Mouse (Mus musculus) kidney, postnatal 0 days (tissue): ENCODE results near the gene Proca1. TPM values are rescaled to one million over a fixed set of nuclear protein-coding genes. Genes with fewer than 3 reads are reported as not detected.

Experiments
- ATAC-seq: fragments of 200-750 bp; cut with Nextera tagmentation; replicated peaks from 2 replicates; pipeline ENCODE4 v1.8.0; 2017; ENCODE audit warnings: low read depth, moderate number of reproducible peaks, moderate TSS enrichment, moderate library complexity; ENCODE audit not compliant: low FRiP score
- DNase-seq: peaks from one replicate; pipeline ENCODE4 v3.0.0-alpha.2; 2016; ENCODE audit warnings: low spot score
- H3K27ac ChIP-seq: fragments of 300-500 bp; sonication (generic); 2 replicates; pipeline ENCODE4 v1.5.1; 2014; ENCODE audit warnings: mild to moderate bottlenecking
- H3K27me3 ChIP-seq: fragments of 300-500 bp; sonication (generic); 2 replicates; pipeline ENCODE4 v1.6.1; 2014; ENCODE audit warnings: low read length, mixed read lengths; ENCODE audit not compliant: insufficient read depth
- H3K36me3 ChIP-seq: fragments of 300-500 bp; sonication (generic); 2 replicates; pipeline ENCODE4 v1.6.1; 2014; ENCODE audit warnings: low read length, mixed read lengths; ENCODE audit not compliant: insufficient read depth
- H3K4me1 ChIP-seq: fragments of 300-500 bp; sonication (generic); replicated peaks from 2 replicates; pipeline ENCODE4 v1.6.1; 2014; ENCODE audit warnings: antibody characterized with exemption, low read length, mixed read lengths; ENCODE audit not compliant: insufficient read depth
- H3K4me2 ChIP-seq: fragments of 300-500 bp; sonication (generic); 2 replicates; pipeline ENCODE4 v1.6.1; 2014; ENCODE audit warnings: mild to moderate bottlenecking, low read length, moderate library complexity, mixed read lengths
- H3K4me3 ChIP-seq: fragments of 300-500 bp; sonication (generic); replicated peaks from 2 replicates; pipeline ENCODE4 v1.5.1; 2014; ENCODE audit warnings: low read depth, low read length
- H3K9ac ChIP-seq: fragments of 300-500 bp; sonication (generic); 2 replicates; pipeline ENCODE4 v1.6.1; 2014; ENCODE audit warnings: low read depth, low read length
- H3K9me3 ChIP-seq: fragments of 300-500 bp; sonication (generic); replicated peaks from 2 replicates; pipeline ENCODE4 v1.6.1; 2016; ENCODE audit warnings: low read length, inconsistent platforms, mixed read lengths
- CTCF ChIP-seq: IDR thresholded peaks from 2 replicates; pipeline ENCODE4 v1.5.1; 2016; ENCODE audit warnings: antibody characterized with exemption, low read depth, mild to moderate bottlenecking, moderate library complexity
- WGBS: fragments of 180-500 bp; shearing (Covaris S2); extraction: QIAGEN DNeasy Blood & Tissue Kit; methylation state at CpG from one replicate; pipeline ENCODE4 v1.1.7; 2014; 5-methylcytosine and 5-hydroxymethylcytosine counted together
- polyA plus RNA-seq: library from polyadenylated mRNA; unstranded; fragments of >200 nt; fragmentation: Nextera tagmentation; extraction: Ambion mirVana; gene quantifications from 2 replicates; pipeline ENCODE4 v1.2.1, GENCODE M21; 2015

The Proca1 gene
- polyA plus RNA-seq, 1 experiment from 2014 or later: 3.1 TPM

DNA sequence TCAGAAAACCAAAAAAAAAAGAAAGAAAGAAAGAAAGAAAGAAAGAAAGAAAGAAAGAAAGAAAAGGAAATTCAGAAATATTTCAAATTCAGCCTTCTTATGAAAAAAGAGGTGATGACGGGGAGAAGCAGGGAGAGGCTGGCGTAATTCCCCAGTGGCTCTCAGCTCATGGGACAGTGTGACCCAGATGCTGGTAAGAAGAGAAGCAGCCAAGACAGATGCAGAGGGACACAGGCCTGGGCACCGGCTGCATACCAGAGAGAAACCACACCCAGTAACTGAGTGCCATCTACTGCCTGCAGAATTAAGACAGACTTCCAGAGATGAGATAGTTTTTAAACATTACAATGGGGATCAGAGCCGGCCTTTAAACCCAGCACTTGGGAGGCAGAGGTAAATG is 30.4 kb downstream of the Proca1 start:
- no peak overlapping the region for H3K4me3 ChIP-seq
- no peak for TF ChIP-seq CTCF
- no peak overlapping the region for H3K27ac ChIP-seq
- no peak overlapping the region for H3K4me2 ChIP-seq
- no peaks in the 10 kb centered on the region for H3K4me1 ChIP-seq
- no peak for ATAC-seq
- H3K36me3 ChIP-seq: peaks cover 91% of the 10 kb centered on the region
- DNase-seq: no peak
- H3K9ac ChIP-seq: no peak overlapping the region
- H3K9me3 ChIP-seq: no peaks in the 10 kb centered on the region
- H3K27me3 ChIP-seq: no peaks in the 10 kb centered on the region
- WGBS: 90% methylated on average over 4 of the region's 4 CpGs

DNA sequence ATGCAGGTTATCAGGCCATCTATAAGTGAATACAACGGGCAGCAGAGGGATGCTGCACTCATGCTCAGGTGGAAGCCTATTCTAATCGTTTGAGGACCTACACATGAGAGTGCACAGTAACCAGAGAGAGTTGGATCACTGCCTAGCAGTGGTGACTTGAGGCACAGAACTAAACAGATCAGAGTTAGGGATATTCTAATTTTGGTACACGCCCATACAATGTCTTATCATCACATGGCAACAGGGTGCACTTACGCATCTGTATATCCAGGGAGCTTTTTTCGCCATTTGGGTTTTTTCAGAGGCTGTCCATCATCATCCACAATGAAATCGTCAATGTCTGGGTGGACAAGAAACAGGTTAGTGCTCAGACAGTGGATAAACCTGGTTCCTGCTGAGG is 38.3 kb downstream of the Proca1 start:
- Histone ChIP-seq H3K4me3 (no peak overlapping the region), H3K9me3 (no peaks in the 10 kb centered on the region), H3K4me2 (no peak overlapping the region), H3K4me1 (no peaks in the 10 kb centered on the region), H3K9ac (no peak overlapping the region), H3K36me3 (peaks cover 76% of the 10 kb centered on the region), H3K27ac (no peak overlapping the region), H3K27me3 (no peaks in the 10 kb centered on the region)
- TF ChIP-seq CTCF: no peak
- 96% methylated on average over 6 of the region's 6 CpGs for WGBS
- no peak for DNase-seq
- no peak for ATAC-seq

DNA sequence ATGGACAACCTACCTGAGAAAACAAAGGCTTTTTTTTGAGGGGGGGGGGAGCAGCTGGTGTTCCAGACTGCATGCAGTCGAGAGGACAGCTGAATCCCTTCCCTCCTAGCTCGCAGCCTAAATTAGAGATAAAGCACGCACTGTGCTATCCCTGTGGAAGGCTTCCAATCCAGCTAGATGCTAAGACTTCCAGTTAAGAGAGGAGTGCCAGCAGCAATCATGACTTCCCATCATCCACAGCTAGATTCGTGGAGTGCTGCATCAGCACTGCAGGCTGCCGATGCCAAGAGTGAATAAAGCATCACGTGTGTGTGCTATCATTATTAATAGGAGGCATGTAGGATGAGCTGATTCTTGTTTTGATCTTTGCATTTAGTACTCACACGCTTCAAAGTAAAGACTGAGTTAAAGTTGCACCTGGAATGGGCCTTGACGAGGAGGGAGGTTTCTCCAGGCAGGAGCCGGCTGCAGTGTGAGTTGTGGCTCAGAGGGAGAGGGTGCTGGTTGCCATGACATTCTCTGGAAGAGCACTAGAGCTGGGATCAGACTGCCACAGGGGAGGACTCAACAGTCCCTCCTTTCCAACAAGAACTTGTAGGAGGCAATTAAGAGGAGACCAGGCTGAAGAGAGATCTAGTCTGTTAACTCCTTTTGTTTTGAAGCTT is 47.1 kb downstream of the Proca1 start:
- H3K4me2 ChIP-seq: no peak overlapping the region
- H3K27ac ChIP-seq: no peak overlapping the region
- H3K4me1 ChIP-seq: 0 out of 2 replicates have a peak, but pooled peaks cover 3% of the 10 kb centered on the region
- DNase-seq: no peak
- no peaks in the 10 kb centered on the region for H3K27me3 ChIP-seq
- H3K9me3 ChIP-seq: no peaks in the 10 kb centered on the region
- H3K4me3 ChIP-seq: no peak overlapping the region
- no peak overlapping the region for H3K9ac ChIP-seq
- no peak for ATAC-seq
- TF ChIP-seq CTCF: no peak
- H3K36me3 ChIP-seq: 0 out of 2 replicates have a peak, but pooled peaks cover 15% of the 10 kb centered on the region
- 89% methylated on average over 9 of the region's 9 CpGs for WGBS

DNA sequence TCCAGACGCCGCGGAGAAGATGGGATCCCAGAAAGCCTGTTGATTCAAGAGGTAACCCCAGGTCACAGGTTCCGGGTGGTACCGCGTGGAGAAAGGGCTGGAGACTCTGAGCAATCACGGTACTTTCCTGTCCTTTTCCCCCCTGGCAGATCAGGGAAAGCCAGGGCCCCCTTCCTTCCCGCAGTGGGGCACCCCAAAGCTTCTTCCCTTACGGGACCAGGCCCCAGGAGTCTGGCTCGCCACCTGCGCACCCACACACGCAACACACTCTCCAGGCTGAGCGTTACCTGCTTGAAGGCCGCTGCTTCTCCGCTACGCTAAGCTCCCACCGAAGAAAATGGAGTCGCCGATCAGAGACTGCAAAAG is 52.1 kb downstream of the Proca1 start:
- no peak for ATAC-seq
- under 1% methylated on average over 19 of the region's 19 CpGs for WGBS

DNA sequence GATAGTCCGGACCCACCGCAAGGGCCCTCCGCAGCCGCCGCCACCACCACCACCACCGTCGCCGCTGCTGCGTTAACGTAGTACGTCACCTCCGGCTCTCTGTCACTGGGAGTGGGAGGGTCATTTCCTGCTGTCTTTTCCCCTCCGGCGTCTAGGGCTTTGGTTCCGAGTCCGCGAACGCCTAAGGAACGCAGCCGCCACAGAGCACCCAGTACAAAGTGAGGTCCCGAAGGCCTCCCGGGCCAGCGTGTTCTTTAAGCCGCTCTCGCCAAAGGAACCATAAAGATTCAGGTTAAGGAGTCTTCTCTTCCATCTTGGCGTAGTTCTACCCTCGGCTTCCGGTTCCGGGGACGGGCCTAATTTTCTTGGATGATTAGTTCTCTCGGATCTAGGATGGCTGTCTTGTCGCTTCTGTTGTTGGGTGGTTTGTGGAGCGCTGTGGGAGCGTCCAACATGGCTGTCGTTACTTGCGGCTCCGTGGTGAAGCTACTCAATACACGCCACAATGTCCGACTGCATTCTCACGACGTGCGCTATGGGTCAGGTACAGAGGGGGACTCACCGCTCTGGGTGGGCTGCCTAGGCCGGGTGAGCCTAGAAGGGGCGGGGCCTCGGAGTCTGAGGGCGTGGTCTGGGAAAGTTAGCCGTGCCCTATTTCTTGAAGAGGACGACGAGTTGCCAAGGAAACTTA is 52.6 kb downstream of the Proca1 start, which contains the start of the genes Sdf2 and Supt6:
TSS of gene Sdf2 (plus strand) at position 120 of the 691 bp plus-strand sequence.
TSS of gene Supt6 (minus strand) at position 361 of the 691 bp plus-strand sequence.
- no peaks in the 10 kb centered on the region for H3K9me3 ChIP-seq
- ATAC-seq (peak; percentile 93), DNase-seq (peak; percentile 96)
- no peak for TF ChIP-seq CTCF
- WGBS: under 1% methylated on average over 50 of the region's 50 CpGs
- peak within 1 kb of the TSS; percentile 97 for H3K27ac ChIP-seq
- peak within 1 kb of the TSS; percentile 79 for H3K4me3 ChIP-seq
- peak within 1 kb of the TSS; percentile 70 for H3K4me2 ChIP-seq
- peak within 1 kb of the TSS; percentile 91 for H3K9ac ChIP-seq
- peaks cover 7% of the 10 kb centered on the region for H3K36me3 ChIP-seq
- no peaks in the 10 kb centered on the region for H3K27me3 ChIP-seq
- peaks cover 7% of the 10 kb centered on the region for H3K4me1 ChIP-seq

More for the DNA sequence above, 52.1 kb downstream of the Proca1 start:
- H3K9me3 ChIP-seq: no peaks in the 10 kb centered on the region
- peak overlapping the region; percentile 79 for H3K4me3 ChIP-seq
- peak overlapping the region; percentile 70 for H3K4me2 ChIP-seq
- TF ChIP-seq CTCF: no peak
- H3K27me3 ChIP-seq: no peaks in the 10 kb centered on the region
- DNase-seq: peak; percentile 27
- H3K9ac ChIP-seq: peak overlapping the region; percentile 91
- peaks cover 12% of the 10 kb centered on the region; the same call in 1 of the 2 replicates for H3K36me3 ChIP-seq
- H3K27ac ChIP-seq: peak overlapping the region; percentile 97
- peaks cover 7% of the 10 kb centered on the region for H3K4me1 ChIP-seq

DNA sequence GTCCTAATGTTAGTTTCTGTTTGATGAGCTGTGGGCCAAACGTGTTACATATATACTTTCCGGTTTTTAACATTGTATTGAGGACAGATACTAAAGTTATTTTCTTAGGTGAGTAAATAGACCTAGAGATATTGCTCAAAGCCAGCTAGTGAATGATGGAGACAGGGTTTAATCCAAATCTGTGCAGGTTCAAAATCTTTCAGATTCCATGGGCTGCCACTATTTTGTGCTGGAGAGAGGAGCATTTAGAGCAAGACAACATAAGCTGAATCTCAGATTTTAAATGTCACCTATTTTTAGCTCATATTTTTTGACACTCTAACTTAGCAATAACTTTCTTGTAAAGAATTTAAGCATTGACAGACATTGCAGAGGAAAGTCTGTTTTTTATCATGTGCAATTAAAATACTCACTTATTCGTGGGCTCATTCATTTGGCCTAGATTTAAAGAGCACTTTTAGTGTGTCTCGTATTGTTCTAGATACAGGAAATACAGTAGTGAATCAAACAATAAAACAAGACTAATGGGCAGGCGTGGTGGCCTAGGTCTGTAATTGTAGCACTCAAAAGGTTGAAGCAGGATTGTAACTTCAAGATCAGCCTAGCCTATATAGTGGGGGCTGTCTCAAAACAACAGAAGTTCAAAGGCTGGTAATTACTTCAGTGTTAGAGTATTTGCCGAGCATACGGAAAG is 53.3 kb downstream of the Proca1 start:
- no peak for ATAC-seq
- no peak for DNase-seq
- H3K9ac ChIP-seq: peak overlapping the region; percentile 91
- peak overlapping the region; percentile 70 for H3K4me2 ChIP-seq
- H3K36me3 ChIP-seq: peaks cover 5% of the 10 kb centered on the region
- H3K4me3 ChIP-seq: peak overlapping the region; percentile 79
- TF ChIP-seq CTCF: no peak
- no peaks in the 10 kb centered on the region for H3K9me3 ChIP-seq
- peaks cover 7% of the 10 kb centered on the region for H3K4me1 ChIP-seq
- H3K27ac ChIP-seq: peak overlapping the region; percentile 97
- WGBS: 20% methylated on average over 7 of the region's 7 CpGs
- H3K27me3 ChIP-seq: no peaks in the 10 kb centered on the region
